Mouse (Mus musculus) kidney, embryonic 15.5 days (tissue): ENCODE measurements around the gene Slc34a3. TPM values are rescaled to one million over a fixed set of nuclear protein-coding genes. Genes with fewer than 3 reads are reported as not detected.

Experiments used
- ATAC-seq: fragments of 200-750 bp; cut with Nextera tagmentation; replicated peaks from 2 replicates; pipeline ENCODE4 v1.8.0; 2017; ENCODE audit warnings: moderate TSS enrichment; ENCODE audit not compliant: low FRiP score
- H3K27ac ChIP-seq: fragments of 300-500 bp; sonication (generic); 2 replicates; pipeline ENCODE4 v1.5.1; 2015; ENCODE audit warnings: mild to moderate bottlenecking, inconsistent platforms
- H3K27me3 ChIP-seq: fragments of 300-500 bp; sonication (generic); 2 replicates; pipeline ENCODE4 v1.6.1; 2015; ENCODE audit warnings: inconsistent platforms
- H3K36me3 ChIP-seq: fragments of 300-500 bp; sonication (generic); 2 replicates; pipeline ENCODE4 v1.6.1; 2015; ENCODE audit warnings: inconsistent platforms
- H3K4me1 ChIP-seq: fragments of 300-500 bp; sonication (generic); 2 replicates; pipeline ENCODE4 v1.6.1; 2015; ENCODE audit warnings: inconsistent platforms
- H3K4me2 ChIP-seq: fragments of 300-500 bp; sonication (generic); 2 replicates; pipeline ENCODE4 v1.6.1; 2015; ENCODE audit warnings: moderate library complexity, mild to moderate bottlenecking, inconsistent platforms
- H3K4me3 ChIP-seq: fragments of 300-500 bp; sonication (generic); replicated peaks from 2 replicates; pipeline ENCODE4 v1.5.1; 2015; ENCODE audit warnings: mild to moderate bottlenecking, inconsistent platforms
- H3K9ac ChIP-seq: fragments of 300-500 bp; sonication (generic); 2 replicates; pipeline ENCODE4 v1.6.1; 2015; ENCODE audit warnings: mild to moderate bottlenecking, inconsistent platforms
- H3K9me3 ChIP-seq: fragments of 300-500 bp; sonication (generic); replicated peaks from 2 replicates; pipeline ENCODE4 v1.6.1; 2016; ENCODE audit warnings: inconsistent platforms
- WGBS: fragments of 180-500 bp; shearing (Covaris S2); methylation state at CpG from one replicate; pipeline ENCODE4 v1.1.7; 2015; ENCODE audit warnings: mixed read lengths; 5-methylcytosine and 5-hydroxymethylcytosine counted together
- polyA plus RNA-seq: library from polyadenylated mRNA; unstranded; fragments of >200 nt; fragmentation: Nextera tagmentation; extraction: Ambion mirVana; gene quantifications from 2 replicates; pipeline ENCODE4 v1.2.1, GENCODE M21; 2015

Gene Slc34a3
- polyA plus RNA-seq, 1 experiment from 2014 or later, result 0.78 TPM

DNA sequence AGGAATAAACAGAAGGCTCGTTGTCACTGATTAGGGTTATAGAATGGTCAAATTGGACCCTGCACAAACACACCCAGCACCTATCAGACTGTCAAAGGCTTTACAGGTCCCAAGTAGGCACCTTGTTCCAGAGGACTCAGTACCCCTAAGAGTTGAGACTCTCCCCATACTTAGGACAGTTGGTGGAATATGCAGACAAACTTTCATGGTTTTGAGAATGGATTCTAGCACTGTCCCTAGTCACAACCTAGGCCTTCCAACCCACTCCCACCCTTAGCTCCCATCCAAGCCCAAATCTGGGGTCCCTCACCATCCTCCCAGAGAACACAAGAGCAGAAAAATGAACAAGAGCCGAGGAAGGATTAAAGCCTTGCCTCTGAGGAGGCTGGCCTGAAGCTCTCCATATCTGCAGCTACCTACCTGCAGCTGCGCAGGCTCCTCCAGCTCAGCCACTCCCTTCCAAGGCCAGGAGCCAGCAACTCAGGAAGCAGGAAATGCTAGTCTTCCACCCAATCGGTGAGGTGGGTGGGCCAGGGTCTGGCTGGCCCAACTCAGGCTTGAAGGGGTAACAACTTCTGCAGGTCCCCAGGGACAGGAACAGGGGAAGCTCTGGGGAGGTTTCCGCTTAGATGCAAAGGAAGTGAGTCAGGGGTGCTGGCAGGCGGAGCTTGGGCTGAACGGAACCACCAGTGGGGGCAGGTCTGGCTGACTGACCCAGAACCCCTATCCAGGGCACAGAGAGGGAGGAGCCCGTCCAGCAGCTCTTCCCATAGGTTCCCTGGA, 37.8 kb downstream of the Slc34a3 start, which contains the start of gene Tor4a:
Tor4a (minus strand) TSS at position 715 of the 783 bp plus-strand sequence.
- H3K4me1 ChIP-seq, result peaks cover 46% of the 10 kb centered on the region
- H3K27me3 ChIP-seq, result peaks cover 13% of the 10 kb centered on the region
- peak; percentile 74 for ATAC-seq
- H3K27ac ChIP-seq, result peak within 1 kb of the TSS; percentile 93
- WGBS, result 10% methylated on average over 8 of the region's 8 CpGs
- peaks cover 31% of the 10 kb centered on the region for H3K36me3 ChIP-seq
- no peaks in the 10 kb centered on the region for H3K9me3 ChIP-seq
- H3K4me3 ChIP-seq, result peak within 1 kb of the TSS; percentile 44
- H3K4me2 ChIP-seq, result peak within 1 kb of the TSS; percentile 68
- peak within 1 kb of the TSS; percentile 24 for H3K9ac ChIP-seq

DNA sequence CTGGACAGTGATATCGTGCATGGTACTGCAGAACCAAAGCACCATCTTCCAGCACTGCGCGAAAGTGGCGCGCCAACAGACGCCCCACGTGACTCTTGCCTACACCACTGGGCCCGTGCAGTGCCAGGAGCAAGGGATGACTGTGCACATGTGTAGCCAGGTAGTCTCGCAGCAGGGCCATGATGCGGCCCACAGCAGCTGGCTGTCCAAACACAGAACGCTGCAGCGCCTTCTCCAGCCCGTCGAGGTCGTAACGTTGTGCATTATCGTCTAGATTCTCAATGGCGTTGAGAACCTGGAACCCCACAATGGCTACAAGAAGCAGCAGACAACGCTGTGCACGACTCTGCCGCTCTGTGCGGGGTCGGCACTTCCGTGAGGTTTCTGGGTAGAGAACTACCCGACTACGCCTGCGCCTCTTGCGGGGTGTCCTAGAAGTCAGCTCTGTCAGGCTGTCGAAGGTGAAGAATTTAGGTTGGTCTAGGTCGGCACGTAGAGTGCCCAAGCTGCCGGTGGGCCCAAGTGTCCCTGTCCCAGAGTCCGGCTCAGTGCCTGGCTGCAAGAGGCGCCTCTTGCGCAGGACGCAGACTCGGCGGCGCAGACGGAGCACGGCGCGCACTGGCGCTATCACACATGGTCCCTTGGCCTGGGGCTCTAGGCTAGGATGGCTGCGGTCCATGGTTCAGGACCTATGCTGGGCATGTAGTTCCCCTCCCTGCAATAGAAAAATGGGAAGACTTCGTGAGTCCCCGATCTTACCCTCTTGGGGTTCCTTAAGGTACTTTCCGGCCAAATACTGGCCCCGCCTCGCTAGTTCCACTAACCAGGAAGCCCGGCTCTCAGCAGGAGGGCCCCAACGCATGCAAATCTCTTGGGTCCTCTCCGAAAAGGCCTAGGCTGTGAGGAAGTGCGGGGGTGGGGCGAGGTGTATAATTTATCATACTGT, 38.7 kb downstream of the Slc34a3 start:
- ATAC-seq, result peak; percentile 17; the same call in 1 of the 2 replicates

DNA sequence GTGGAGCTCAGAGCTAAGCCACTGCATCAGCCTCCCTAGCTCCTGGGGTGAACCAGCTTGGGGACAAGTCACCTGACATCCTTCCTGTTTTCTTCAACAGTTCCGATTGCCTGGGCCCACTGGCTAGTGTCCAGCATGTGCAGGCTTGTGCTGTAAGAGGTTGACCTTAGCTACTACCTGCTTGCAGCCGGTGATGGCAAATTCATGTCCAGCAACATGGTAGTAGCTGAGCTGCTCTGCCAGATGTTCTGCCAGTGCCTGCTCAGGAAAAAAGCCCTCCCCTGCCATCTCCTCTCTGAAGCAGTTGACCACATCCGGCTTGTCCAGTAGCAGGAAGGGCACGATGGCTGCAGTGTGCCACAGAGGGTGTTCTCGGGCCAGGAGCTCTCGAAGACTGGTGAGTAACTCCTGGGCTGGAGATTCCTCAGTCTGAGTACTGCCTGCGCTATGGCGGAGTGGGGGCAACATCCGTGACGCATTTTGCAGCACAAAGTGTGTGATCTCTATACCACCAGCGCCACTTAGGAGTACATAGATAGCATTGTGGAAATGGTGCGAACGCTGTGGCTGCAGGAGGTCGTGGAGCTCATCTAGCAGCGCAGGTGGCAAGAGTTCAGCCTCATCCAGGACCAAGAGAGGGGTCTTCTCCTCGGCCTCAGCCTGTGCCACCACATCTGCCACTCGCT, 39.5 kb downstream of the Slc34a3 start:
- Histone ChIP-seq H3K36me3 (peaks cover 14% of the 10 kb centered on the region), H3K4me3 (peak overlapping the region; percentile 44; the same call in 1 of the 2 replicates), H3K9me3 (no peaks in the 10 kb centered on the region), H3K27ac (peak overlapping the region; percentile 54; the same call in 1 of the 2 replicates), H3K27me3 (peaks cover 13% of the 10 kb centered on the region), H3K9ac (peak overlapping the region; percentile 21; the same call in 1 of the 2 replicates), H3K4me2 (peak overlapping the region; percentile 68), H3K4me1 (peaks cover 46% of the 10 kb centered on the region)
- no peak for ATAC-seq
- 82% methylated on average over 17 of the region's 17 CpGs for WGBS

More for the DNA sequence above, 38.7 kb downstream of the Slc34a3 start:
- peak overlapping the region; percentile 93 for H3K27ac ChIP-seq
- peaks cover 23% of the 10 kb centered on the region for H3K36me3 ChIP-seq
- 22% methylated on average over 55 of the region's 55 CpGs for WGBS
- peak overlapping the region; percentile 68 for H3K4me2 ChIP-seq
- peaks cover 13% of the 10 kb centered on the region for H3K27me3 ChIP-seq
- peak overlapping the region; percentile 44 for H3K4me3 ChIP-seq
- peak overlapping the region; percentile 21 for H3K9ac ChIP-seq
- H3K4me1 ChIP-seq, result peaks cover 46% of the 10 kb centered on the region
- no peaks in the 10 kb centered on the region for H3K9me3 ChIP-seq

- H3K4me2 ChIP-seq, result peak overlapping the region; percentile 68
These were observed 40.2 kb downstream of the Slc34a3 start for GRCm38 (mm10) chr2:25194006-25194405.

DNA sequence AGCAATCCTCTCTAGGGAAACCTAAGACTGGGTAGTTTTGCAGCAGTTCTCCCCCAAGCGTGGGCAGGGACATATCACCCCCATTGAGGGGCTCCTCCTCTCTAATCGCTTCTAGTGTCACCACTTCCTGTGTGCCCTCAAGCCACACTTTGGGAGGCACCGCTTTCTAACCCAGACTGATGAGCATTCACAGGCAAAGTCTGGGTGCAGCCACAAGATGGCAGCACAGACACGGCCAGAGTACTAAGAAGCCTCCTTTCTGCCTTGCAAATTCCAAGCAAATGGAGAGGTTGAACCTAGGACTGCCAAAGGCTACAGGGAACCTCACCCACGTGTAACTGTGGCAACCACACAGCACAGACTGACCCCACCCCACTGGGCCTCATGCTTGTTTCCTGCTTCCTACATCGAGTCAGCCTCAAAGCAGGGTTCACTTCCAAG, 40.8 kb downstream of the Slc34a3 start:
- H3K27me3 ChIP-seq, result peaks cover 13% of the 10 kb centered on the region
- no peaks in the 10 kb centered on the region for H3K9me3 ChIP-seq
- H3K4me3 ChIP-seq, result peak overlapping the region; percentile 14; the same call in 1 of the 2 replicates
- H3K4me1 ChIP-seq, result peaks cover 46% of the 10 kb centered on the region
- WGBS, result 1% methylated on average over 6 of the region's 6 CpGs
- H3K36me3 ChIP-seq, result peaks cover 1% of the 10 kb centered on the region
- no peak overlapping the region for H3K9ac ChIP-seq
- peak overlapping the region; percentile 68 for H3K4me2 ChIP-seq
- ATAC-seq, result peak; percentile 69
- H3K27ac ChIP-seq, result peak overlapping the region; percentile 54

More at GRCm38 (mm10) chr2:25194006-25194405, 40.2 kb downstream of the Slc34a3 start:
- Histone ChIP-seq H3K27ac (peak overlapping the region; percentile 54), H3K4me3 (no peak overlapping the region), H3K9ac (no peak overlapping the region), H3K4me1 (peaks cover 46% of the 10 kb centered on the region), H3K36me3 (peaks cover 8% of the 10 kb centered on the region), H3K27me3 (peaks cover 13% of the 10 kb centered on the region), H3K9me3 (no peaks in the 10 kb centered on the region)
- 68% methylated on average over 5 of the region's 5 CpGs for WGBS
- ATAC-seq, result no peak

GRCm38 (mm10) chr2:25187841-25188240, 46.3 kb downstream of the Slc34a3 start:
- no peak for ATAC-seq
- no peak overlapping the region for H3K27ac ChIP-seq
- peaks cover 25% of the 10 kb centered on the region for H3K4me1 ChIP-seq
- H3K4me2 ChIP-seq, result no peak overlapping the region
- peaks cover 22% of the 10 kb centered on the region for H3K27me3 ChIP-seq
- 89% methylated on average over 6 of the region's 6 CpGs for WGBS
- no peaks in the 10 kb centered on the region for H3K36me3 ChIP-seq
- no peaks in the 10 kb centered on the region for H3K9me3 ChIP-seq
- no peak overlapping the region for H3K4me3 ChIP-seq
- no peak overlapping the region for H3K9ac ChIP-seq

DNA sequence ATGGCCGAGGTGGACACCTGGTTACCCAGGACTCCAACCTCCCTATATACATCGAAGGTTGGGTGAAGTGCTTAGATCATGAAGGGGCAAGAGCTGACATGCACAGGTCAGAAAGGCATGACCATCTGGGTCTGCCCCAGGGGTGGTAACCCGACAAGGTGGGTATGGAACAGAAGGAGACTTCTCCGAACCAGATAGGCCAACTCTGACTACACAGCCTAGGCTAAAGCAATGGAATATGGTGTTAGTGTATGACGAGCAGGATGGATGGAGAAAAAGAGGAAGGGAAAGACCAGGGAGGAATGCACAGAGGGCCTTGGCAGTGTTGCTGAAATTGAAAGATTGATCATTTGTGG, 47.6 kb downstream of the Slc34a3 start:
- Histone ChIP-seq H3K27ac (0 out of 2 replicates have a peak overlapping the region, but pooled peaks have one; percentile 82), H3K4me3 (peak overlapping the region; percentile 49), H3K27me3 (peaks cover 32% of the 10 kb centered on the region), H3K4me1 (peaks cover 31% of the 10 kb centered on the region), H3K9ac (no peak overlapping the region; the same call in 1 of the 2 replicates), H3K36me3 (no peaks in the 10 kb centered on the region), H3K9me3 (no peaks in the 10 kb centered on the region), H3K4me2 (peak overlapping the region; percentile 90)
- 40% methylated on average over 5 of the region's 5 CpGs for WGBS
- ATAC-seq, result no peak

DNA sequence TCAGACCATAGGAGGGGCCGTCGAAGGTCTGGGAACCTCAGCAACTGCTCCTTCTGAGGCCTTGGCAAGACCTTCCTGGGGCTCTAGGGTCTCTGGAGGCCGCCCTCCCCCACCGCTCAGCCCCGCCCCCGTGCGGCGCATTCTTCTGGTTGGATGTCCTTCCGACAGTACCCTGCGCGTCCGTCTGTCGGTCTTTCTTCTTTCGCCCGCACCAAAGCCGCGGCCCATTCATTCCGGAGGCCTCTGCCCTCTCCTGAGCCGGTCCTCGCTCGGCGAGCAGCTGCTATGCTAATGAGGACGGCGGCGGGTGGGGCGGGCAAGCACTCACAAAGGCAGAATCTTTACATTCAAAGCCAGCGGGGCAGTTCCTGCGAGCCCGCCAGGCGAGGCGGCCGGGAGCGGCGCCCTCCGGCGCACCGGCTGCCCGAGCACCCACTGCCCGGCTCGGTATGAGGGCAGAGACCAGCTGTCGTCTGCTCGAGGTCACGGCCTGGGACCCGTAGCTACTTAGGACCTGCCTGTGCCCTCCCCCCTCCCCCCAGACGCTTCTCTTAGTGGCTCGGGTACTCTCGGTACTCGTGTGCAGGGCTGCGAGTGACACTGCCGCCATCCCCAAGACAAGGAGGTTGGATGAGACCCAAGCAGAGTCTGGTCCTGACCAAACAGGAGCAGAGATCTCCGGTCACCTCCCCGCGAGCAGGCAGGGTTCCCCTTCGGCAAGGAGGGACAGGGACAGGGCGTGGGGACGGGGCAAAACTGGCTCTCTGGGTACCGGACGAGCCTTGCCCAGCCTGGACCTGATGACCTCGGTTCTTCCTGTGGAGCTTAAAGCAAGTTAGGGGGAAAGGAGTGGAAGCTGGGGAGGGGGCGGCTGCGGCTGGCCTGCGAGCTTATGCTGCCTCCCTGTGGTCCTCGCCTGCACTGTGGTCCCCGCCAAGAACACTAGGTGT, 48.3 kb downstream of the Slc34a3 start:
- WGBS, result 1% methylated on average over 64 of the region's 64 CpGs
- peak overlapping the region; percentile 82 for H3K27ac ChIP-seq
- peak overlapping the region; percentile 49 for H3K4me3 ChIP-seq
- peak overlapping the region; percentile 47 for H3K9ac ChIP-seq
- no peaks in the 10 kb centered on the region for H3K36me3 ChIP-seq
- H3K9me3 ChIP-seq, result no peaks in the 10 kb centered on the region
- H3K4me2 ChIP-seq, result peak overlapping the region; percentile 90
- peak; percentile 74 for ATAC-seq
- H3K27me3 ChIP-seq, result peaks cover 38% of the 10 kb centered on the region
- H3K4me1 ChIP-seq, result peaks cover 38% of the 10 kb centered on the region

GRCm38 (mm10) chr2:25184496-25184895, 49.7 kb downstream of the Slc34a3 start:
- 97% methylated on average over 7 of the region's 7 CpGs for WGBS
- H3K4me1 ChIP-seq, result peaks cover 50% of the 10 kb centered on the region
- H3K9me3 ChIP-seq, result no peaks in the 10 kb centered on the region
- no peak overlapping the region for H3K9ac ChIP-seq
- no peak for ATAC-seq
- H3K27ac ChIP-seq, result no peak overlapping the region
- no peaks in the 10 kb centered on the region for H3K36me3 ChIP-seq
- no peak overlapping the region for H3K4me2 ChIP-seq
- H3K4me3 ChIP-seq, result 0 out of 2 replicates have a peak overlapping the region, but pooled peaks have one; percentile 49
- H3K27me3 ChIP-seq, result peaks cover 50% of the 10 kb centered on the region

GRCm38 (mm10) chr2:25183336-25183735, 50.8 kb downstream of the Slc34a3 start:
- no peaks in the 10 kb centered on the region for H3K9me3 ChIP-seq
- no peak for ATAC-seq
- H3K27ac ChIP-seq, result no peak overlapping the region
- H3K4me1 ChIP-seq, result peaks cover 61% of the 10 kb centered on the region
- H3K9ac ChIP-seq, result no peak overlapping the region
- WGBS, result 55% methylated on average over 2 of the region's 2 CpGs
- peaks cover 62% of the 10 kb centered on the region for H3K27me3 ChIP-seq
- peak overlapping the region; percentile 92 for H3K4me2 ChIP-seq
- peak overlapping the region; percentile 67 for H3K4me3 ChIP-seq
- no peaks in the 10 kb centered on the region for H3K36me3 ChIP-seq
